In genomic region chr1:106517099-106517498, GRCm38 (mm10) we compare ENCODE assay signal across 16 mouse cellular contexts.
"Had no signal": no experiment of that assay in that cellular context is flagged by ENCODE, and none has a peak within 500 bp of the region (broad histone marks: within the 10 kb centered on the region; RNA-seq: fewer than 3 reads in every experiment).

No protein-coding gene starts in this region.

- H3K9me3 ChIP-seq: limb, embryonic 12.5 days; limb, embryonic 15.5 days; liver, embryonic 13.5 days; lung, embryonic 15.5 days had no signal

- H3K27ac ChIP-seq: left cerebral cortex, adult 2 months; limb, embryonic 12.5 days; limb, embryonic 15.5 days; liver, embryonic 13.5 days; lung, embryonic 15.5 days had no signal

- DNase-seq: kidney, adult 18-20 months; kidney, adult 9 months; kidney, postnatal 14 days; kidney, postnatal 4 days; left cerebral cortex, postnatal 4 days; liver, embryonic 13.5 days; lung, adult 18-20 months; lung, postnatal 10 days; lung, postnatal 4 days; midbrain, embryonic 14.5 days had no signal

- ATAC-seq: hindbrain, embryonic 16.5 days had no signal

- H3K4me2 ChIP-seq: limb, embryonic 12.5 days; limb, embryonic 15.5 days; liver, embryonic 13.5 days; lung, embryonic 15.5 days; midbrain, embryonic 11.5 days had no signal

- H3K9ac ChIP-seq: limb, embryonic 12.5 days; limb, embryonic 15.5 days; liver, embryonic 13.5 days; lung, embryonic 15.5 days had no signal

- H3K4me1 ChIP-seq: limb, embryonic 12.5 days; limb, embryonic 15.5 days had no signal

- H3K4me3 ChIP-seq: left cerebral cortex, adult 2 months; limb, embryonic 12.5 days; limb, embryonic 15.5 days; liver, embryonic 13.5 days; lung, embryonic 15.5 days had no signal

- H3K27me3 ChIP-seq: limb, embryonic 12.5 days; limb, embryonic 15.5 days; liver, embryonic 13.5 days; lung, embryonic 15.5 days had no signal

- H3K36me3 ChIP-seq: limb, embryonic 12.5 days; limb, embryonic 15.5 days; liver, embryonic 13.5 days; lung, embryonic 15.5 days had no signal
